Mouse (Mus musculus): ENCODE measurements around the gene Rin2. TPM values are rescaled to one million over a fixed set of nuclear protein-coding genes. Genes with fewer than 3 reads are reported as not detected.

Gene Rin2
- polyA plus RNA-seq, 1 experiment from 2014 or later, result 2.0 TPM

DNA sequence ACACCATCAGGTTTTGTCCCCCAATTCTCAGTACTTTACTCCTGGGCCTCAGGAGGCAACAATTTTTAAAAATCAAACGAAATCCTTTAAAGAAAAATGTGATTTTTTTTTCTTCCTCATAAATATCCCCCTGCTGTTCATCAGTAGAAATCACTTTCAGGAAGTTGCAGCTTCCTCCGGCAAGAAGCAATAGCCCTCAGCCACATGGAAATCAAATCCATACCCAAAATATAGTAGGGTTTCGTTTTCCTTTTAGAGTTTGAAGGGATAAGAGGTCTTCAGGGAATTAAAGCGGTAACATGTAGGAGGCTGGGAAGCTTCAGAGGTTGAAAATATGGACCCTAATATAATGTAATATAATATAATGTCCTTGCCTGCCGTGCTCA is 157.8 kb downstream of the Rin2 start:
- no peak overlapping the region for H3K4me3 ChIP-seq (replicated peaks)
- H3K4me1 ChIP-seq (replicated peaks), result peaks cover 5% of the 10 kb centered on the region; the same call in 1 of the 2 replicates
- no peak overlapping the region for H3K27ac ChIP-seq (replicated peaks)
- no peaks in the 10 kb centered on the region; the same call in 1 of the 2 replicates for H3K27me3 ChIP-seq
- H3K4me2 ChIP-seq, result peak overlapping the region; percentile 30
- no peak for ATAC-seq (ENCODE audit: insufficient read depth)
- WGBS (ENCODE audit: insufficient replicate concordance), result 33% methylated on average over 5 of the region's 5 CpGs
- no peaks in the 10 kb centered on the region for H3K36me3 ChIP-seq (replicated peaks)
- H3K9ac ChIP-seq, result no peak overlapping the region
- no peaks in the 10 kb centered on the region for H3K9me3 ChIP-seq (replicated peaks)

DNA sequence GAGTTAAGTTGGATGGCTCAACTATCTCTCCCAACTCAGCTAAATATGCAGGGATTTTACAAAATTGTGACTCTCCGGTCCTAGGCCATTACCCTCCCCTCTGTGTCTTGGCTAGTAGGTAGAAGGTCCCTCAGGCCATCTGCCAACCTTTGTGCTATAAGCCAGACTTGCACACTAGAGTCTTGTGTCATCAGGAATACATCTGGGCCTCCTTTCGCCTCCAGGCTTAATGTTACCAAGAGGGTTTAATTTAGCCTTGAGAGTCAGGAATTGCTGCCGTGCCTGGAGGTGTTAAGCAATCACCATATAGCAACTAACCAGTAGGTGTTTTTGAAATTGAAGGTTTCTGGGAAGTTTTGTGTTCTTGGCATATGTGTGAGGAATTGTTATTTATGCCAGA is 158.3 kb downstream of the Rin2 start:
- no peak overlapping the region for H3K4me3 ChIP-seq (replicated peaks)
- no peaks in the 10 kb centered on the region for H3K9me3 ChIP-seq (replicated peaks)
- 60% methylated on average over 3 of the region's 3 CpGs for whole genome bisulfite sequencing (ENCODE audit: insufficient replicate concordance)
- no peaks in the 10 kb centered on the region; the same call in 1 of the 2 replicates for H3K27me3 ChIP-seq
- no peak for ATAC-seq (ENCODE audit: insufficient read depth)
- no peak overlapping the region for H3K27ac ChIP-seq (replicated peaks)
- H3K9ac ChIP-seq, result no peak overlapping the region
- no peak overlapping the region for H3K4me2 ChIP-seq
- peaks cover 5% of the 10 kb centered on the region; the same call in 1 of the 2 replicates for H3K4me1 ChIP-seq (replicated peaks)
- H3K36me3 ChIP-seq (replicated peaks), result no peaks in the 10 kb centered on the region

DNA sequence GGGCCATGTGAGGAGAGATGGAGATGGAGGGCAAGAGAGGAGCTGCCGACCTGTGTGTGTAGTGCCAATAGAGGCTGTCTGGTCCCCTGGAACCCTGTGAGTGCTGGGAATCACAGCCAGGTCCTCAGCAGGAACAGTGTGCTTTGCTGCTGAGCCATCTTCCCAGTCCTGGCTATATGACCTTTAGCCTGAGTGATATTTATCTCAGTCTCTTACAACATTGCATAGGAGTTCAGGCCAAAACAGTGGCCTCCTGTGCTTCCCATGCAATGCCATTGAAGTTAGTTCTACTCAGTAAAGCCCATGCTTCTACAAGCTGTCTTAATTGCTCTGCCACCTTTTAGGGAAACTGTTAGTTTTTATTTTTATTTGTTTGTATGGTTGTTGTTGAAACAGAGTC is 160.9 kb downstream of the Rin2 start:
- no peaks in the 10 kb centered on the region for H3K27me3 ChIP-seq
- 71% methylated on average over 1 of the region's 1 CpGs for WGBS (ENCODE audit: insufficient replicate concordance)
- no peaks in the 10 kb centered on the region for H3K9me3 ChIP-seq (replicated peaks)
- peaks cover 5% of the 10 kb centered on the region; the same call in 1 of the 2 replicates for H3K4me1 ChIP-seq (replicated peaks)
- no peak overlapping the region for H3K27ac ChIP-seq (replicated peaks)
- H3K9ac ChIP-seq, result no peak overlapping the region
- H3K4me3 ChIP-seq (replicated peaks), result no peak overlapping the region
- no peaks in the 10 kb centered on the region for H3K36me3 ChIP-seq (replicated peaks)
- no peak for ATAC-seq (ENCODE audit: insufficient read depth)
- H3K4me2 ChIP-seq, result no peak overlapping the region

DNA sequence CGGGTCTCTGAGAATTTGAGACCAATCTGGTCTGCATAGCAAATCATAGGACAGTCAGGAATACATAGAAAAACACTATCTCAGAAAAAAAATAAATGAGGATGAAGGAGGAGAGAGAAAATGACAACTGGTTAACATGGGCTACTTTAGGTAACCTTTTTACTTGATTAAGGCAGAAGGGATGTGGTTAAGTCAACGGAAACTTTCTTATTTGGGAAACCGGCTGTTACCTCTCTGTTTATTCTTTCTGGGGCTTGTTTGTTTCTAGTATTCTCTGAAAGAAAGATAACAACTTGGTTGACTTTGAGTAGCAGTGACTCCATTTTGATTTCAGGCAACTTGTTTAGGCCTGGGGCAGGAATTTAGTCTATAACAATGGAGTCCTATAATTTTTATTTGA is 163.7 kb downstream of the Rin2 start:
- no peak for ATAC-seq (ENCODE audit: insufficient read depth)
- H3K4me3 ChIP-seq (replicated peaks), result no peak overlapping the region
- whole genome bisulfite sequencing (ENCODE audit: insufficient replicate concordance), result 54% methylated on average over 3 of the region's 3 CpGs

DNA sequence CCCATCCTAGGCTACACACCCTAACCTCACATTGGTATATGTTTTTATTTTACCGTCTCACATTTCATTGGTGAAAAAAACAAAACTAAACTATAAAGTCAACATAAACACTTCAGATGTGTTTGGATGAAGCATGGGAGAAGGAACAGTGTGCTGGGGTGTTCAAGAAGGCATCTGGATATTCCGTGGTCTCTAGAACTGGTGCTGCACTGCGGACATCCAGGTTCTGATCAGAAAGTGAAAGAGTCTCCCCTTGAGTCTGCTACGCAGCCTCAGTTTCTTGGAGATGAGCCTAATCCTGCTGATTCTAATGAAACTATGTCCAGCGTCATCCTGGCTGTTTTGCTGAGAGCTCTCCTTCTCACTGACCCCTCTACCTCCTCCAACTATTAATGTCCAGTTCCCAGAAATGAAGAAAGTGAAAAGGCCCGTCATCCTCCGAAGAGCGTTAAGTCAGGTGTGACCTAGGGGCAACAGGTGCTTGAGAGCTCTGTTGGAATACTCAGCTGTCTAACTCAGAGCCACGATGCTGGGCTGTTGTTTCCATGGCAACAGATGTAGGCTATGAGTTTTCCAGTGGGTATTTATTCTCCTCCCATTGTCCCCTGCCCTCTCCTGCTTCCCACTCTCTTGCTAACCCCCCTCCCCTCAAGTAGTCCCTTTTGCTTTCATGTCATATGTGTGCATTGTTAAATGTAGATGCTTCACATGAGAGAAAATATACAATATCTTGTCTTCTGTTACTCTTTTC is 164.7 kb downstream of the Rin2 start:
- Histone ChIP-seq H3K4me1 (replicated peaks) (no peaks in the 10 kb centered on the region), H3K27ac (replicated peaks) (no peak overlapping the region), H3K4me2 (no peak overlapping the region), H3K27me3 (no peaks in the 10 kb centered on the region), H3K9ac (no peak overlapping the region), H3K36me3 (replicated peaks) (no peaks in the 10 kb centered on the region), H3K9me3 (replicated peaks) (no peaks in the 10 kb centered on the region), H3K4me3 (replicated peaks) (no peak overlapping the region)
- ATAC-seq (ENCODE audit: insufficient read depth), result no peak
- 67% methylated on average over 9 of the region's 9 CpGs for WGBS (ENCODE audit: insufficient replicate concordance)

More for the DNA sequence above, 163.7 kb downstream of the Rin2 start:
- Histone ChIP-seq H3K9me3 (replicated peaks) (no peaks in the 10 kb centered on the region), H3K9ac (no peak overlapping the region), H3K4me2 (no peak overlapping the region), H3K36me3 (replicated peaks) (no peaks in the 10 kb centered on the region), H3K27ac (replicated peaks) (no peak overlapping the region), H3K27me3 (no peaks in the 10 kb centered on the region), H3K4me1 (replicated peaks) (no peaks in the 10 kb centered on the region)

DNA sequence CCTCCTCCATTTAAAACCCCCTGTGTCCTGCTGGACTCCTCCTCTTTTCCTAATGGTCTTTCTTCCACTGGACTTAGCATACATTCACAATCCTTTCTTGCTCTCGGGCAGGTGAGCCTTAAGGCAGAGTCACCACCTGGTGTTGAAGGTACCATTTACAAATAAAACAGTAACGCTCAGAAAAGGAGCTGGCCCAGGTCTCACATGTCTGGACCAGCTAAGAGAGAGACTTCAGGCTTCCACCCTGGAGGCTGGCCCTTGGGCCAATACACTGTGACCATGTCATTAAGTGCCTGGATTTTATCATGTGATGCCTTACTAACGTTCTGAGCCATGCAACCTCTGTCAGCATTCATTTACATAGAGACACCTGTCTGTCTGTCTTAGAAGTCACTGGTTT is 165.3 kb downstream of the Rin2 start:
- no peak for ATAC-seq (ENCODE audit: insufficient read depth)
- WGBS (ENCODE audit: insufficient replicate concordance), result 58% methylated on average over 3 of the region's 3 CpGs
- Histone ChIP-seq H3K27me3 (no peaks in the 10 kb centered on the region), H3K9ac (no peak overlapping the region), H3K9me3 (replicated peaks) (no peaks in the 10 kb centered on the region), H3K36me3 (replicated peaks) (no peaks in the 10 kb centered on the region), H3K4me2 (no peak overlapping the region), H3K27ac (replicated peaks) (no peak overlapping the region), H3K4me3 (replicated peaks) (no peak overlapping the region), H3K4me1 (replicated peaks) (no peaks in the 10 kb centered on the region)

DNA sequence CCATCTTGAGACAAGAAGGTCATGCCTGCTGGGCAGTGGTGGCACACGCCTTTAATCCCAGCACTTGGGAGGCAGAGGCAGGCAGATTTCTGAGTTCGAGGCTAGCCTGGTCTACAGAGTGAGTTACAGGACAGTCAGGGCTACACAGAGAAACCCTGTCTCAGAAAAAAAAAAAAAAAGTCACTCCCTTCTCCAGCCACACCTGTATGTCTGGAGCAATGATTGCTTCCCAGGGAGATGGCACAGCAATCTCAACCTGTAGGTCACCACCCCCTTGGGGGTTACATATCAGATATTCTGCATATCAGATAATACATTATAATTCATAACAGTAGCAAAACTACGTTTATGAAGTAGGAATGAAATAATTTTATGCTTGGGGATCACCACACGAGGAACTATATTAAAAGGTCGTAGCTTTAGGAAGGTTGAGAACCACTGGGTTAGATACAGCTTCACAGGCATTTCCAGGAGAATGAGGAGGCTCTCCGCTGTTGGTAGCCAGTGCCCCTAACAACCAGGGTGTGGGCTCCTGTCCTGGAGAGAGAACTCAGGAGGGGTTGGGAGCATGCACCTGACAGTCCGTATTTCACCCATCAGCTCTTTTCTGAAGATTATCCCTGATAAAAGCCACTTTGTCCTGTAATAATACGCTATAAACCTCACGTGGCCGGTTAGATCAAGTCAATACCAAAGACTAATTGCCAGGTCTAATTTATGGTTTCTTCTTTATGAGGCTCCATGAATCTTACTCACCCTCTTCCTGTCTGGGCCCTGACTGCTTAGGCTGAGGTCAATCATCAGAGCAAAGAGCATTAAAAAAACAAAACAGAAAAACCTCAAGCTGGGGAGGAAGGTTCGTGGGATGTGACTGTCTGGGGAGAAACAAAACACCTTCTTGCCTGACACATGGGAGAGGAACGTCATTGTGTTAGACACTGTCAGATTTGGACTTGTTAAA is 166.2 kb downstream of the Rin2 start:
- no peak overlapping the region for H3K4me2 ChIP-seq
- H3K4me3 ChIP-seq (replicated peaks), result no peak overlapping the region
- 59% methylated on average over 12 of the region's 12 CpGs for WGBS (ENCODE audit: insufficient replicate concordance)
- no peaks in the 10 kb centered on the region for H3K36me3 ChIP-seq (replicated peaks)
- no peaks in the 10 kb centered on the region for H3K9me3 ChIP-seq (replicated peaks)
- no peaks in the 10 kb centered on the region for H3K27me3 ChIP-seq
- H3K9ac ChIP-seq, result no peak overlapping the region
- ATAC-seq (ENCODE audit: insufficient read depth), result no peak
- H3K27ac ChIP-seq (replicated peaks), result no peak overlapping the region
- no peaks in the 10 kb centered on the region for H3K4me1 ChIP-seq (replicated peaks)

DNA sequence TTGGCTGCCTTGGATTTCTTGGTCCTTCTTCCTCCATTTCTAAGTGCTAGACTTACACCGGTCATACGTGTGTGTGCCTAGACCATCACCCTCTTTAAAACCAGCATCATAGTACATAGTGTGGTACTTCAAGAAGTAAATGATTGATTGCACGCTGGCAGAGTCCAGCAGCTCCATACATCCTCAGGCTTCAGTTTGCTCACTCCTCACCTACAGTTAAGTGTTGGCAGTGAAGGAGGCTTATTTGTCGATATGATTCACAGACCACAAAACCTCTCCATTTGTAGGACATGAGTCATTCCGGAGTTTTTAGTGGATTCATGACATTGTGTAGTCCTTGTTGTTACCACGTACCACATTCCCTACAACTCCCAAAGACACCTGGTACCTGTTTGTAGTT is 168.3 kb downstream of the Rin2 start:
- no peak for ATAC-seq (ENCODE audit: insufficient read depth)
- WGBS (ENCODE audit: insufficient replicate concordance), result 69% methylated on average over 6 of the region's 6 CpGs

DNA sequence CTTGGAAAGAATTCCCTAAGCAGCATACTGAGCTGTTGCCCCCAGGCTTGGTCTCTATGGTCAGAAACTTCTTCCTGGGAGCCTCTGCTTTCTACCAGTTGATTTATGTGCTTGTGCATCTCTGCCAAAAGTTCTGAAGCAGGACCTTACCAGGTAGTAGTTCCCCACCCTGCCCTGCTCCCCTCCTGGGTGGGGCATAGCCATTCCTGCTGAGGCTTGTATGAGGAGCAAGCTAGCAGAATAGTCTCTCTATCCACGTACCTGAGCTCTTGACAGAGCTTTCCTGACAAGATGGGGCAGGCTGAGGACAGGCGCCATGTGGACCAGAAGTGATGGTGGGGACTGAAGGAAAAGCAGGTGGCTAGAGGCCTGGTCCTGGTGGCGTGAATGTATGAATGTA is 171.6 kb downstream of the Rin2 start:
- no peaks in the 10 kb centered on the region for H3K4me1 ChIP-seq (replicated peaks)
- no peak overlapping the region for H3K27ac ChIP-seq (replicated peaks)
- H3K4me2 ChIP-seq, result no peak overlapping the region
- H3K9me3 ChIP-seq (replicated peaks), result no peaks in the 10 kb centered on the region
- 68% methylated on average over 3 of the region's 3 CpGs for WGBS (ENCODE audit: insufficient replicate concordance)
- ATAC-seq (ENCODE audit: insufficient read depth), result no peak
- H3K36me3 ChIP-seq (replicated peaks), result no peaks in the 10 kb centered on the region
- H3K4me3 ChIP-seq (replicated peaks), result no peak overlapping the region
- H3K27me3 ChIP-seq, result no peaks in the 10 kb centered on the region
- no peak overlapping the region for H3K9ac ChIP-seq

More for the DNA sequence above, 168.3 kb downstream of the Rin2 start:
- Histone ChIP-seq H3K4me2 (no peak overlapping the region), H3K36me3 (replicated peaks) (no peaks in the 10 kb centered on the region), H3K27me3 (no peaks in the 10 kb centered on the region), H3K9me3 (replicated peaks) (no peaks in the 10 kb centered on the region), H3K9ac (no peak overlapping the region), H3K27ac (replicated peaks) (no peak overlapping the region), H3K4me3 (replicated peaks) (no peak overlapping the region), H3K4me1 (replicated peaks) (no peaks in the 10 kb centered on the region)

DNA sequence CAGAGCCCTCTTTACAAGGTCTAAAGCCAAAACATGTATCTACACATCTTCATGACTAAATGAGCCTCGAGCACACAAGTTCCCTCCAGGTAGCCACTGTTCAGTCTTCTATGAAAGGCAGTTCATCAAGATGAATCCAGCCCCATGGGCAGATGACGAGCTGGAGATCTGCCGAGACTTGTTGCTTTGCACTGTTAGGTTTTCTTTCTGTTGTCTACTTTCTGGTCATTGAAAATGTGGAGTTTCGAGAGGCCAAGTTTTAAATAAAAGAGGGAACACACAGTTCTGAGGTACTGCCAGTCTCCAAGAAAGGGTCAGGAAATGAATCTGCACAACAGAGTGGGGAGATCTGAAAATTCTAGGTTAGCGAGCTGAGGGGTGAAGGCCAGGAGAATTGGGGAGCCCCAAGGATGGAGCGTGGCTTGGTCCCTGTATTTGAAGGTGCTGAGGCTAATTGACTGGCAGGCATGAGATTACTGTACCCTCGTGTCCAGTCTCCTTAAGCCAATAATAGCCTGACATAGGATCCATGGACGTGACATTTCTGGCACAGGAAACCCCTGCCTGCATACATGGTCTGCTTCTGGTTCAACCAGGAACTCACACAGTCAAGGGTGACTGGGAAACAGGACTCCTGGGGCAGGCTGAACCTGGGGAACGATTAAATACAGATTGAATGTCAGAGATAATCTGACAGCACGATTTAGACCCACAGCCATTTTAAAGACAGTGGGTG is 174.3 kb downstream of the Rin2 start:
- no peaks in the 10 kb centered on the region for H3K27me3 ChIP-seq
- no peak overlapping the region for H3K4me3 ChIP-seq (replicated peaks)
- H3K9me3 ChIP-seq (replicated peaks), result no peaks in the 10 kb centered on the region
- no peaks in the 10 kb centered on the region for H3K4me1 ChIP-seq (replicated peaks)
- no peaks in the 10 kb centered on the region for H3K36me3 ChIP-seq (replicated peaks)
- no peak overlapping the region for H3K27ac ChIP-seq (replicated peaks)
- no peak overlapping the region for H3K4me2 ChIP-seq
- 43% methylated on average over 10 of the region's 10 CpGs for WGBS (ENCODE audit: insufficient replicate concordance)
- no peak overlapping the region for H3K9ac ChIP-seq
- no peak for ATAC-seq (ENCODE audit: insufficient read depth)

DNA sequence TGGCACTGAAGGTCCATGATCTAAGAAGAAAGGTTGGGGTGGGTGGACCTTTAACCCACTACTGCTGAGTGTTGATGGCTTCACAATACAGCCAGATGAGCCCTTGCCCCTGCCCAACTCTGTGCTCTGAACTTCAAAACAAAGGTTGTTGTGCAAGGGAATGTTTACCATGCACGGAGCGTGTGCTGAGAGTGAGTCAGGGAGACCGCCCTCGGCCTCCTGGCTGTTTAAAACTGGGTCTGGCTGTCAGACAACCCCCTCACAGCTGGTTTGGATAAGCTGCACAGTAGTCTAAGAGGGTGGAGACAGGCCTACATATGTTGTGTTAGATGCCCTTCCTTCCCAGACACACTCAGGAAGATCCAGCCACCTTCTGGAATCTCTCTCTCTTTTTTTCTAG is 175.8 kb downstream of the Rin2 start:
- Histone ChIP-seq H3K27ac (replicated peaks) (no peak overlapping the region), H3K9me3 (replicated peaks) (no peaks in the 10 kb centered on the region), H3K4me3 (replicated peaks) (no peak overlapping the region), H3K27me3 (no peaks in the 10 kb centered on the region), H3K9ac (no peak overlapping the region), H3K4me2 (no peak overlapping the region), H3K4me1 (replicated peaks) (no peaks in the 10 kb centered on the region), H3K36me3 (replicated peaks) (no peaks in the 10 kb centered on the region)
- WGBS (ENCODE audit: insufficient replicate concordance), result 60% methylated on average over 4 of the region's 4 CpGs
- peak; percentile 52; the same call in 1 of the 2 replicates for ATAC-seq (ENCODE audit: insufficient read depth)
